Mouse (Mus musculus) MEL (cell line): ENCODE results near the gene Tnfrsf8. TPM values are rescaled to one million over a fixed set of nuclear protein-coding genes. Genes with fewer than 3 reads are reported as not detected.
A peak's percentile ranks its signal among the peaks of the same experiment; 100 is the strongest.

Source experiments
- DNase-seq: peaks from one replicate; pipeline ENCODE4 v3.0.0; 2011; ENCODE audit warnings: low read depth, low spot score
- H3K27ac ChIP-seq: 2 replicates; pipeline ENCODE4 v1.5.1; 2012; ENCODE audit warnings: low read depth, mild to moderate bottlenecking, control low read depth, low read length, moderate library complexity; ENCODE audit not compliant: control insufficient read depth
- H3K27me3 ChIP-seq, 2 experiments: fragments of 150-350 bp in 1 of 2; sonication (generic) in 1 of 2; 2 replicates each; pipeline ENCODE4 v1.6.1; 2012; ENCODE audit warnings: low read length in 2 of 2, mild to moderate bottlenecking in 2 of 2, improper control_type of control experiment in 1 of 2, moderate library complexity in 1 of 2; ENCODE audit not compliant: insufficient read depth in 2 of 2, control insufficient read depth in 1 of 2
- H3K36me3 ChIP-seq, 2 experiments: 2 replicates each; pipeline ENCODE4 v1.6.1; 2012 to 2014; ENCODE audit warnings: low read length in 2 of 2, improper control_type of control experiment in 1 of 2, inconsistent platforms in 1 of 2, mild to moderate bottlenecking in 1 of 2; ENCODE audit not compliant: insufficient read depth in 2 of 2, control insufficient read depth in 1 of 2
- H3K4me1 ChIP-seq, 2 experiments: fragments of 150-350 bp in 1 of 2; sonication (generic) in 1 of 2; 2 replicates each; pipeline ENCODE4 v1.6.1; 2012; ENCODE audit warnings: low read length in 2 of 2, improper control_type of control experiment in 1 of 2, mild to moderate bottlenecking in 1 of 2; ENCODE audit not compliant: insufficient read depth in 2 of 2, control insufficient read depth in 1 of 2
- H3K4me3 ChIP-seq, 2 experiments: fragments of 150-350 bp in 1 of 2; sonication (generic) in 1 of 2; 2 replicates each; pipeline ENCODE4 v1.5.1; 2012; ENCODE audit warnings: low read depth in 2 of 2, low read length in 2 of 2, mild to moderate bottlenecking in 2 of 2, moderate library complexity in 2 of 2, control low read depth in 1 of 2, improper control_type of control experiment in 1 of 2; ENCODE audit not compliant: control insufficient read depth in 1 of 2, insufficient read depth in 1 of 2
- H3K79me2 ChIP-seq: 2 replicates; pipeline ENCODE4 v1.6.1; 2012; ENCODE audit warnings: mild to moderate bottlenecking, low read length, moderate library complexity; ENCODE audit not compliant: control insufficient read depth, poor library complexity, insufficient read depth
- H3K9ac ChIP-seq: 2 replicates; pipeline ENCODE4 v1.6.1; 2012; ENCODE audit warnings: low read depth, mild to moderate bottlenecking, control low read depth, low read length, moderate library complexity; ENCODE audit not compliant: control insufficient read depth, poor library complexity, severe bottlenecking
- H3K9me3 ChIP-seq: fragments of 150-350 bp; sonication (generic); replicated peaks from 2 replicates; pipeline ENCODE4 v1.6.1; 2012; ENCODE audit warnings: mild to moderate bottlenecking, low read length, improper control_type of control experiment, moderate library complexity; ENCODE audit not compliant: insufficient read depth
- BHLHE40 ChIP-seq: IDR thresholded peaks from 2 replicates; pipeline ENCODE4 v1.6.1; 2012; ENCODE audit warnings: low read depth, mild to moderate bottlenecking, inconsistent platforms, low read length, improper control_type of control experiment, borderline replicate concordance
- CHD1 ChIP-seq: IDR thresholded peaks from 2 replicates; pipeline ENCODE4 v1.6.1; 2012; ENCODE audit warnings: low read depth, mild to moderate bottlenecking, inconsistent platforms, low read length, improper control_type of control experiment
- CHD2 ChIP-seq: IDR thresholded peaks from 2 replicates; pipeline ENCODE4 v1.6.1; 2011; ENCODE audit warnings: low read length, improper control_type of control experiment
- ELF1 ChIP-seq: IDR thresholded peaks from 2 replicates; pipeline ENCODE4 v1.6.1; 2014; ENCODE audit warnings: low read depth, mild to moderate bottlenecking, inconsistent platforms, low read length, improper control_type of control experiment, moderate library complexity
- EP300 ChIP-seq, 2 experiments: IDR thresholded peaks; 2 replicates each; pipeline ENCODE4 v1.6.1; 2011; ENCODE audit warnings: improper control_type of control experiment in 2 of 2, low read length in 2 of 2, low read depth in 1 of 2, mild to moderate bottlenecking in 1 of 2
- ETS1 ChIP-seq: IDR thresholded peaks from 2 replicates; pipeline ENCODE4 v1.6.1; 2012; ENCODE audit warnings: low read depth, mild to moderate bottlenecking, inconsistent platforms, low read length, improper control_type of control experiment, moderate library complexity
- GABPA ChIP-seq: IDR thresholded peaks from 2 replicates; pipeline ENCODE4 v1.6.1; 2012; ENCODE audit warnings: low read depth, mild to moderate bottlenecking, inconsistent platforms, low read length, improper control_type of control experiment, moderate library complexity
- GATA1 ChIP-seq: IDR thresholded peaks from 2 replicates; pipeline ENCODE4 v1.6.1; 2011; ENCODE audit warnings: low read depth, low read length, improper control_type of control experiment
- HCFC1 ChIP-seq: IDR thresholded peaks from 2 replicates; pipeline ENCODE4 v1.6.1; 2012; ENCODE audit warnings: low read depth, mild to moderate bottlenecking, inconsistent platforms, low read length, improper control_type of control experiment, moderate library complexity
- JUND ChIP-seq: IDR thresholded peaks from 2 replicates; pipeline ENCODE4 v1.6.1; 2011; ENCODE audit warnings: low read depth, mild to moderate bottlenecking, improper control_type of control experiment, low read length
- KAT2A ChIP-seq: conservative IDR thresholded peaks from 2 replicates; pipeline ENCODE4 v1.6.1; 2012; ENCODE audit warnings: low read depth, low read length, improper control_type of control experiment, inconsistent platforms
- MAFK ChIP-seq: IDR thresholded peaks from 2 replicates; pipeline ENCODE4 v1.6.1; 2011; ENCODE audit warnings: low read depth, mild to moderate bottlenecking, low read length, improper control_type of control experiment, borderline replicate concordance
- MAX ChIP-seq: IDR thresholded peaks from 2 replicates; pipeline ENCODE4 v1.6.1; 2011; ENCODE audit warnings: low read length, improper control_type of control experiment
- MAZ ChIP-seq: IDR thresholded peaks from 2 replicates; pipeline ENCODE4 v1.6.1; 2012; ENCODE audit warnings: low read depth, mild to moderate bottlenecking, inconsistent platforms, low read length, improper control_type of control experiment
- MXI1 ChIP-seq: IDR thresholded peaks from 2 replicates; pipeline ENCODE4 v1.6.1; 2011; ENCODE audit warnings: mild to moderate bottlenecking, low read depth, low read length, improper control_type of control experiment
- MYB ChIP-seq: IDR thresholded peaks from 2 replicates; pipeline ENCODE4 v1.6.1; 2011; ENCODE audit warnings: mild to moderate bottlenecking, low read depth, low read length, improper control_type of control experiment
- NELFE ChIP-seq: IDR thresholded peaks from 2 replicates; pipeline ENCODE4 v1.6.1; 2011; ENCODE audit warnings: low read depth, low read length, improper control_type of control experiment
- POLR2AphosphoS2 ChIP-seq: IDR thresholded peaks from 2 replicates; pipeline ENCODE4 v1.6.1; 2011; ENCODE audit warnings: low read length, improper control_type of control experiment
- POLR2AphosphoS5 ChIP-seq: IDR thresholded peaks from 2 replicates; pipeline ENCODE4 v1.6.1; 2012; ENCODE audit warnings: low read depth, borderline replicate concordance, mild to moderate bottlenecking, inconsistent platforms, low read length, moderate library complexity, mixed read lengths
- RAD21 ChIP-seq: IDR thresholded peaks from 2 replicates; pipeline ENCODE4 v1.6.1; 2011; ENCODE audit warnings: mild to moderate bottlenecking, low read depth, low read length, improper control_type of control experiment
- RCOR1 ChIP-seq: IDR thresholded peaks from 2 replicates; pipeline ENCODE4 v1.6.1; 2012; ENCODE audit warnings: low read depth, mild to moderate bottlenecking, inconsistent platforms, low read length, improper control_type of control experiment
- SIN3A ChIP-seq: IDR thresholded peaks from 2 replicates; pipeline ENCODE4 v1.6.1; 2012; ENCODE audit warnings: low read length, improper control_type of control experiment, inconsistent platforms
- SMC3 ChIP-seq: IDR thresholded peaks from 2 replicates; pipeline ENCODE4 v1.6.1; 2011; ENCODE audit warnings: low read depth, low read length, improper control_type of control experiment
- TBP ChIP-seq: IDR thresholded peaks from 2 replicates; pipeline ENCODE4 v1.8.0; 2011; ENCODE audit warnings: low read depth, low read length, improper control_type of control experiment
- TCF12 ChIP-seq: IDR thresholded peaks from 2 replicates; pipeline ENCODE4 v1.6.1; 2014; ENCODE audit warnings: low read depth, mild to moderate bottlenecking, inconsistent platforms, low read length, improper control_type of control experiment, moderate library complexity
- USF1 ChIP-seq: IDR thresholded peaks from 2 replicates; pipeline ENCODE4 v1.6.1; 2014; ENCODE audit warnings: low read depth, mild to moderate bottlenecking, inconsistent platforms, low read length, improper control_type of control experiment, moderate library complexity
- ZC3H11A ChIP-seq: IDR thresholded peaks from 2 replicates; pipeline ENCODE4 v1.6.1; 2012; ENCODE audit warnings: low read depth, mild to moderate bottlenecking, inconsistent platforms, low read length, improper control_type of control experiment
- ZKSCAN1 ChIP-seq: IDR thresholded peaks from 2 replicates; pipeline ENCODE4 v1.6.1; 2012; ENCODE audit warnings: low read depth, mild to moderate bottlenecking, inconsistent platforms, low read length, improper control_type of control experiment, moderate library complexity
- ZMIZ1 ChIP-seq: IDR thresholded peaks from 2 replicates; pipeline ENCODE4 v1.6.1; 2012; ENCODE audit warnings: low read depth, mild to moderate bottlenecking, inconsistent platforms, low read length, improper control_type of control experiment, moderate library complexity
- polyA plus RNA-seq, 2 experiments: library from polyadenylated mRNA; stranded (reverse) in 1 of 2; unstranded in 1 of 2; fragments of >175 nt in 1 of 2; fragments of >200 nt in 1 of 2; gene quantifications; 2 replicates each; pipeline versions ENCODE4 v1.2.1 to v1.2.4; 2012; ENCODE audit warnings: low replicate concordance in 2 of 2, low read depth in 1 of 2; ENCODE audit not compliant: insufficient read length in 2 of 2, insufficient read depth in 1 of 2, missing spikeins in 1 of 2
- total RNA-seq: library from RNA; depleted of rRNA; stranded (reverse); fragments of 300-350 nt; gene quantifications from 2 replicates; pipeline ENCODE4 v1.2.3, GENCODE M21; 2012

Gene Tnfrsf8
- total and polyA plus RNA-seq, 3 experiments: not detected

DNA sequence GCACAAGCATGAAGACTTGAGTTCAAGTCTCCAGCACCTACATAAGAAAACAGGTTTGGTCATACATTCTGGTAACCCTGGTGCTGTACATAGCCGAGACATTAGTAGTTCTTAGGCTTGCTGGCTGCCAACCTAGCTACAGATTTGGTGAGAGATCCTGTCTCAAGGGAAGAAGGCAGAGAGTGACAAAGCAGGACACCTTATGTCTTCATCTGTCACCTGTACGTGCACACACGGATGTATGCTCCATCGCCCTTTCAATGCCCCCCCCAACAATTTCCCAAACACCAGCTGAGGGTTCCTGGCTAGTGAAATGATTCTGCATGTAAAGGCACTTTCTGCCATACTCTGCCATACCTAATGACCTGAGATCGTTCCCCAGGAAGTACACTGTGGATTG, 58.8 kb downstream of the Tnfrsf8 start:
- Histone ChIP-seq H3K9ac (no peak overlapping the region), H3K79me2 (no peaks in the 10 kb centered on the region), H3K4me3 (no peak overlapping the region), H3K27me3 (no peaks in the 10 kb centered on the region), H3K9me3 (no peaks in the 10 kb centered on the region), H3K4me1 (peaks cover 2 to 7% of the 10 kb centered on the region in 2 experiments; a peak in 2 of 4 replicates), H3K27ac (no peak overlapping the region), H3K36me3 (peaks cover 0 to 5% of the 10 kb centered on the region in 2 experiments; a peak in 2 of 4 replicates)
- no peak for DNase-seq
- no peak for TF ChIP-seq MYB
- TF ChIP-seq MAX: no peak
- no peak for TF ChIP-seq MAZ
- TF ChIP-seq ETS1: no peak
- TF ChIP-seq TBP: no peak
- no peak for TF ChIP-seq EP300 (IDR thresholded peaks at IDR 0.05; ENCODE audit: low read depth in 1 of 2, low read length in 2 of 2)
- TF ChIP-seq POLR2AphosphoS2: no peak
- no peak for TF ChIP-seq MXI1
- no peak for TF ChIP-seq RAD21
- no peak for TF ChIP-seq RCOR1

DNA sequence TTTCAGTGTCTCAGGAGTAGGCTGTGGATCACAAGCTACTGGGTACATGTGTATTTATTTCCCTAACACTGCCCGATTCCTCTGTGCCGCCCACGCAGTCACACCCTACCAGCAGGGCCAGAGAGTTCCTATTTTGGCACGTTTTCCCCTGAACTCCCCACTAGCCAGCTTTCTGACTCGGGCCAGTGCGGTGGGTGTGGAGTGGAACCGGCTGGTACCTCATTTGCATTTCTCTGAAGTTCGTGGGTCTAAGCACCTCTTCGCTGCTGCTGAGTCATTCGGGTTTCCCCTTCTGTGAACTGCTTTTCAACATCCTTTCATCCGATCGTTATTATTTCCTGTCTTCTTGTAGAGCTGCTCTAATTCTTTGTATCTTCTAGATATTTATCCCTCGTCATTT, 60.5 kb downstream of the Tnfrsf8 start:
- H3K9me3 ChIP-seq: no peaks in the 10 kb centered on the region
- TF ChIP-seq BHLHE40 (peak; percentile 31; the same call in 1 of the 2 replicates), ZC3H11A (no peak), MAFK (no peak), USF1 (no peak), JUND (no peak), SMC3 (no peak), CHD1 (no peak), HCFC1 (no peak), MAZ (no peak), TCF12 (no peak), RAD21 (no peak), NELFE (no peak), ELF1 (no peak), ZMIZ1 (no peak), POLR2AphosphoS5 (no peak), MAX (0 out of 2 replicates have a peak, but pooled peaks have one; percentile 8), GATA1 (0 out of 2 replicates have a peak, but pooled peaks have one; percentile 4), MXI1 (no peak; the same call in 1 of the 2 replicates), CHD2 (no peak), KAT2A (no peak), ETS1 (no peak), ZKSCAN1 (no peak), GABPA (no peak), SIN3A (no peak)
- TF ChIP-seq, all 39 proteins: peak for 3
- Histone ChIP-seq H3K4me3 (peak overlapping the region; percentile 39 to 60), H3K9ac (0 out of 2 replicates have a peak overlapping the region, but pooled peaks have one; percentile 15), H3K27me3 (no peaks in the 10 kb centered on the region), H3K79me2 (no peaks in the 10 kb centered on the region), H3K4me1 (peaks cover 2 to 15% of the 10 kb centered on the region in 2 experiments; a peak in 3 of 4 replicates), H3K27ac (no peak overlapping the region), H3K36me3 (peaks cover 0 to 5% of the 10 kb centered on the region in 2 experiments; a peak in 2 of 4 replicates)
- peak; percentile 65 for DNase-seq
